Mouse (Mus musculus) right cerebral cortex, postnatal 14 days (tissue): Measurements from ENCODE around the gene AI661453.
"Not testable (repeated sequence)": the region's sequence is repeated elsewhere in the genome, so short reads cannot be mapped to it uniquely, and the experiment has no call there.

Source experiments
- DNase-seq: peaks from one replicate; pipeline ENCODE4 v3.0.0; 2022

AI661453 gene

DNA sequence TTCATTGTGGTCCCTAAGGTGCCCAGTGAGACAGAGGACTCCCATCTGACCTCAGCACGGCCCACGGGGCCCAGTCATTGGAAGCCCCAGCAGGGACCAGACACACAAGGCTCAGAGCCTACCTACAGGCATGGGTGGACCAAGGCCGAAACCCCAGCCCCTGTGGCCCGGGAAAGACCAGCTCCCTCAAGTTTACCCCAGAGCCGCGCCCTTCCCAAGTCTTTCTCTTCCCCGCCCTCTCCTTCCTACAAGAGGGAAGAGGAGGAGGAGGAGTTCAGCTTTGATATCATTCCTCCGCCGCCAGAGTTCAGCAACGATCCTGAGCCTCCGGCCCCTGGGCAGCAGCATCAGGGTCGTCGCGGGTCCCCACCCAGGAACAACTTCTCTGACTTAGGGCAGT is 31.6 kb downstream of the AI661453 start:
- DNase-seq, result no peak

DNA sequence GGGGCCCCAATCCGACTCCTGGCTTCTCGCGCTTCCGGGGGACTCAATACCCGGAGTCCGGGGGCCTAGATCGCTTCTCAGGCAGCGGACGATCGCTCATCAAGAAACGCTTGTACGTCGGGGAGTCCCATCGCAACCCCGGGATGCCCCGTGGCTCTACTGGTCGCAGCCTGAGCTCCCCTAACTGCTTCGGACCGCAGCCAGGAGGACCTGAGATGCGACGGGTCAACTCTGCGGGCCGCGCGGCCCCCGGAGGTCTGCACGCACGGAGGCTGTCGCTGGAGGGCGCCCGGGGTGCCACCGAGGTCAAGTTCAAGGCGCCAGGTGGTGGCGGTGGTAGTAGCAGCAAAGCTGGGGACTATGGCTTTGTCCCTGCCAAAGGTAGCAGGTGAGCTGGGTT is 32.1 kb downstream of the AI661453 start:
- no peak for DNase-seq

- no peak for DNase-seq
Measured at GRCm38 (mm10) chr17:47469642-47470041, 33.2 kb downstream of the AI661453 start.

GRCm38 (mm10) chr17:47470121-47470520 is 33.7 kb downstream of the AI661453 start:
- no peak for DNase-seq

- no peak for DNase-seq
Measured at GRCm38 (mm10) chr17:47470686-47471085, 34.3 kb downstream of the AI661453 start.

GRCm38 (mm10) chr17:47472435-47473350 is 36.3 kb downstream of the AI661453 start:
- DNase-seq, result no peak

DNA sequence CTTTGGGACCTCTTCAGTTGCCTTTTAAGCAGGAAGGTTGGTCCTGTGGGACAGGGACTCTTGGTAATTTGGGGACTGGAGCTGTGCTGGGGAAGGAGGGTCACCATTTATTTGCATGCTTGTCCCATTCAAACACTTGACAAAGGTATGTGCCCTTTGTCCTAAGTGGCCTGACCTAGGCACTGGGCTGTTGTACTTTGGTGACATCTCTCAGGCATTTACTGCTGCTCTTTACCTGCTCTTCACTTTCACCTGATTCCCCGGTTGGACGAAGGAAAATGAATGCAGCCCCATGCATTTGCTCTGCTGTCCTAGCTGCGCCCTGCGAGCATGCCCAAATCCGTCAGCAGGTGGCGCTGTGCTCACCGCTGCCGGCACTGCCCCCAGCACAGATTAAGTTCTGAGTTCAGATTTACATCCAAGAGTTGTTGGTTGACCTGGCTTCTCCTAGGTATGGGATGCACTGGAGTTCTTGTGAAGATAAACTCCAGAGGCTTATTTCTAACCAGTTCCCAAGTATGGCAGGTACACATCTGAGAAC is 37.1 kb downstream of the AI661453 start:
- peak; percentile 46 for DNase-seq

DNA sequence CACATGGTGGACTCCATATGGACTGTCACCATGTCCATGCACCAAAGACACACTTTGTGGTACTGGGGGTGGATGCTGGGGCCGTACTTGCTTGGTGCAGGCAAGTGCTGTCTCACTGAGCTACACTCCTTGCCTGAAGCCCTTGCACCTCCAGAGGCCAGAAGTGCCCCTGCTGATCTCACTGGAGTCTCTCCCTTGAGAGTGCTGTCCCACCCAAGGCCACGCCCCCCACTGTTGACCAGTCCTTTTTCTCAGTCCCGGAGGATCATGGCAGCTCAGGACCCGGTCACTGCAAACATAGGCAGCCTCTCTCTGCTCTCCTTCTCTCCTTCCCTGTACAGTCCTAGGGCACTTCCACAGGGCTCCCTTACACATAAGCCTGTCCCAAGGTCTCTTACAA is 37.8 kb downstream of the AI661453 start:
- no peak for DNase-seq

DNA sequence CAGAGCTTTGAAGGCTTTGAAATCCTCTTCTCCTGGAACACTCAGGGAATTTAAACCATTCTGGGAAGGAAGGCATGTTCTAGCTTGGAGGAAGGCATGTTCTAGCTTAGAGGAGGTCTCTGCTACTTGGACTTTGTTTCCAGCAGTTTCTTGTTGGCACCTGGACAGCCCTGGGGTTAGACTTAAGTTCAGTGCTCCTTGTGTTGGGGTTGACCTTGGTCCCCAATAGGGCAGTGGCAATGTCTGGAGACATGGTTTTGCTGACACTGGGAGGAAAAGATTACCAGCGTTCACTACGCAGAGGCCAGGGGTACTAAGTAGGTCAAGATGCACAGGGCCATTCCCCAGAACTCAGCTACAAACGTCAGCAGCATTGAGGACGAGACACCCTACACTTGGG is 38.8 kb downstream of the AI661453 start:
- DNase-seq, result no peak

GRCm38 (mm10) chr17:47475714-47476113 is 39.3 kb downstream of the AI661453 start:
- DNase-seq, result no peak

GRCm38 (mm10) chr17:47479887-47480286 is 43.5 kb downstream of the AI661453 start:
- DNase-seq, result no peak

DNA sequence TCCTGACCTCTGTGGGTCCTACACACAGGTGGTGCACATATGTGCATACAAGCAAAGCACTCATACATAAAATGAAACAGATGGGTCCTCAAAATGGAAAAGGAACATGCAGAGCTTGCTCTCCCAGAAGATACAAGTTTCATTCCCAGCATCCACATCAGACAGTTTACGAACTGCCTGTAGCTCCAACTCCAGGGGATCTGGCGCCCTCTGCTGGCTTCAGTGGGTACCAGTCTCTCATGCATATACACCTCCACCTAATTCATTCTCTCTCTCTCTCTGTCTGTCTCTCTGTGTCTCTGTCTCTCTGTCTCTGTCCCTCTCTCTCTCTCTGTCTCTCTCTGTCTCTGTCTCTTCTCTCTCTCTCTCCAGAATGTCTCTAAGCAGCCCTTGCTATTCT is 46.0 kb downstream of the AI661453 start:
- peak; percentile 73 for DNase-seq

GRCm38 (mm10) chr17:47484241-47484921 is 48.0 kb downstream of the AI661453 start:
- no peak for DNase-seq

GRCm38 (mm10) chr17:47484993-47485392 is 48.6 kb downstream of the AI661453 start:
- no peak for DNase-seq

GRCm38 (mm10) chr17:47485791-47486190 is 49.4 kb downstream of the AI661453 start:
- DNase-seq, result no peak

GRCm38 (mm10) chr17:47490791-47491190 is 54.4 kb downstream of the AI661453 start:
- DNase-seq, result no peak

DNA sequence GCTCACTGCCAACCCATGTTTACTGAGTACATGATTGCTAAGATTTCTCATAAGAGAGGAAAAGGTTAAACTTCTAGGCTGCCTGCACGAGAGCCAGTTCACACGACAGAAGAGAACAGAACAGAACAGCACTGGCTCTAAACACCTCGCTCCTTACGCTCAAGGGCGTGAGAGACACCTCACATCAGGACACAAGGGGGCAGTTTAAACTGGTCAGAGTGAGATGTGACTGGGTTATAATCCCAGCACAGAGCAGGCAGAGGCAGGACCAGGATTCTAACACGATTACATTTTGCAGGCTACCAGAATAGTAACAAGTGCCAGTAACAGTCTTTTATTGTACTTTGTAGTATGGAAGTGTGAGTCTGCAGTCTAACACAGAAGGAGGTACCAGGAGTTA is 56.3 kb downstream of the AI661453 start:
- DNase-seq, result no peak

DNA sequence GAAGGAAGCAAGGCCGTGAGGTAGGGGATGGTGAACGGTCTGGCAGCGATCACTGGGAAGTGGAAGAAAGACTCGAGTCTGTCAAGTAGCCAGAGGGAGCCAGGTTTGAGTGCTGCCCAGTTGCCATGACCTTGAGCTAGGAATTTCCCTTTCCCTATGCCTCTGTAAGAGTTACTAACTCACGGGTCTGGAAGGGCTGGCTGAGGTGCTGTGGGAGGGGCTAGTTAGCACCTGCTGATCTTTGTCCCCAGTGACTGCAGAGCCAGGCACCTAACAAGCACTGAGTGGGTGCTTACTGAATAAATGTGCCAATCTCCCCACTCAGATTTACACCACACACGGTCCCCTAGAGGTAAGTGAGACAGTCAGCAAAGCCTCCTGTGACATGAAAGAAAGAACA is 57.2 kb downstream of the AI661453 start:
- DNase-seq, result no peak

- no peak for DNase-seq
Measured at GRCm38 (mm10) chr17:47494132-47494531, 57.7 kb downstream of the AI661453 start.

DNA sequence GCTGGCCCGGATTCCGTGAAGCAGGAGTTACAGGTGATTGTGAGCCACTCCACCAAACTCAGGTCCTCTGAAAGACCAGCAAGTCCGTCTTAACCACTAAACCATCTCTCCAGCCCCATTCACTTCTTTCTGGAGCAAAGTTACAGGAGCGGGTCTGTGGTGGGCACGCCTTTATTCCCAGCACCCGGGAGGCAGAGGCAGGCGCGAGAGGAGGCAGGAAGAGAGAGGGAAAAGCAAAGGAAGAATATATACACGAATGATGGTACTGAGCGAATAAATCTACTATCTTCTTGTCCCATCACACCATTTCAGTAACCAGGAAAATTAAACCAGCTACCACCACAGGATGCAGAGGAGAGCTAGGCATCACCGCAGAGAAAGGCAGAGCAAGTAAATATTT is 65.1 kb downstream of the AI661453 start:
- no peak for DNase-seq

GRCm38 (mm10) chr17:47501946-47502706 is 65.7 kb downstream of the AI661453 start, which contains the start of gene Taf8:
Taf8 (minus strand) TSS chr17:47502292.
- DNase-seq, result peak; percentile 92

DNA sequence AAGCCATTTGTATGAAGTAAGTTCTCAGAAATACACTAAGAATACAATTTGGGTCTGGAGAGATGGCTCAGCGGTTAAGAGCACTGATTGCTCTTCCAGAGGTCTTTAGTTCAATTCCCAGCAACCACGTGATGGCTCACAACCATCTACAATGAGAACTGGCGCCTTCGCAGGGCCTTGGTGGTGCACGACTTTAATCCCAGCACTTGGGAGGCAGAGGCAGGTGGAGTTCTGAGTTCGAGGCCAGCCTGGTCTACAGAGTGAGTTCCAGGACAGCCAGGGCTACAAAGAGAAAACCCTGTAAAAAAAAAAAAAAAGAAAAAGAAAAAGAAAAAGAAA is 66.3 kb downstream of the AI661453 start:
- not testable (repeated sequence) for DNase-seq

GRCm38 (mm10) chr17:47503689-47504088 is 67.3 kb downstream of the AI661453 start:
- DNase-seq, result no peak
